Mouse (Mus musculus): ENCODE data around the gene Olfr914.

DNA sequence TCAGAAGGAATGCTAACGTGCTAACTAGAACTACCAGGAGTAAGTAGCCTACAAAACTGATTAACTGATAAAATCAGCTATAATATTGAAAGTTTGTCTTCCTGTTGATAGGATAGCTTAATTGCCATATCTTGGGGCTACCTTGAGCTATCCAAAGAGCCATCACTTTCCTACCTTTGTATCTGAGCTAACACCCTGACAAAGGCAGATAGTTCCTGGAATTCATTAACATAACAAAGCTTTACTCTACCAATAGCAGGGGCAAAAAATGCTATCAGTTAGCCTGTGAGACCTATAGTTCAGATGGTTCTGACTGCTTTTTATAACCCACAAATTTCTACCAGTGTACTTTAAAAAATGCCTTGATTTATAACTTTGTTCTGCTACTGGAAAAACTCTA lies 13.8 kb upstream of the Olfr914 start:
- TF ChIP-seq GATA1 (IDR thresholded peaks at IDR 0.05; ENCODE audit: borderline replicate concordance, low read length), result no peak
- TF ChIP-seq FLI1 (IDR thresholded peaks at IDR 0.05; ENCODE audit: low read length), result no peak
